Mouse (Mus musculus): ENCODE data around the gene Iffo2.
A peak's percentile ranks its signal among the peaks of the same experiment; 100 is the strongest.

Gene Iffo2

GRCm38 (mm10) chr4:139608975-139609374 is 78.6 kb downstream of the Iffo2 start:
- no peak for DNase-seq (ENCODE audit: low spot score)

DNA sequence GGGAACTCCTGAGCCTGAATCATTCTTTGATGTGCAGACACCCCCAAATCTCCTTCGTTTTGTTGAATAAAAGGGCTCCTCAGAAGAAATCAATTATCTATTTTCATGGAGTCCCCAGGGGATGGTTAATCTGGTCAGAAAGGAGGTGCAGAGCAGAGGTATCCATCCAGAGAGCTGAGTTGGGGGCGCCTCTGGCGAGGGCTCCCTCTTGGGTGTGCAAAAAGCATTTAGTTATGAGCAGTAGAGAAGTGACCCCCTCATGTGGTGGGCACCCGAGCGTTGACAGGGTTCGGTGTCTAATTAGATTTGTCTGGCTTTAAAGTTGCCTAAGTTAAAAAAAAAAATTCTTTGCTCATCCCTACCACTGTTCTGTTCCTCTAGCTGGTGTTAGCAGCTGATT is 80.6 kb downstream of the Iffo2 start:
- DNase-seq (ENCODE audit: low spot score): no peak

- DNase-seq (ENCODE audit: low spot score): peak; percentile 80
These were observed 81.2 kb downstream of the Iffo2 start for GRCm38 (mm10) chr4:139611542-139611953.

- DNase-seq (ENCODE audit: low spot score): no peak
These were observed 84.3 kb downstream of the Iffo2 start for GRCm38 (mm10) chr4:139614524-139615260.

DNA sequence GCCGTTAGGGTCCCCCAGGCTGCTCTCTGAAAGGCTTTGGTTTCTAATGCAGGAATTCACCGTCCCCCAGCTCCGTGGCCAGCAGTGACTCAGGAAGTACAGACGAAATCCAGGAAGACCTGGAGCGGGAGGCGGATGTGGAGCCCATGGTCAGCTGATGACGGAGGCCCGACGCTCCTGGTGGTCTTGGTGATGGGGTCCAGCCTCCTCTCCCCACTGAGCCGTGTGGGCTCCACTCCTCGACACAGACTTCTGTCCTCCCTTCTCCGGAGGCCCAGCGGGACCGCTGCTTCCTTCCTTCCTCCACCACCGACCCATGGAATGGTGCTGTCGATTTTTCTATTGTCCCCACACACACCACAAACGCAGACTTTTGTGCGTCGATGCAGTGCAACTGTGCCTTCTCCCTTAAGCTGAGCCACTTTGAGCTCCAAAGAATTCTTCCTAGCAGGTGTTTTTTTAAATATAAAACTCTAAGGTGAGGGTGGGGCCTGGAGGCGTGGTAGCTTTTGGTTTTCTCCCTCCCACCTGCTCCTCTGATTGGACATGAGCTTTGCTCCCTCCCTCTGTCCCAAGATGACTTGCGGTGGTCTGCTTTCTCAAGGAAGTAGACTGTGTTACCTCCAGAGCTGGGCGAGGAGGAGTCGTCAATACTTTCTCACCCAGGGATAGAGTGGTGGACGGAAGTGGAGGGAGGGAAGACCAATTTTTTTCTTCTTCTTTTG is 86.1 kb downstream of the Iffo2 start:
- peak; percentile 68 for DNase-seq (ENCODE audit: low spot score)

DNA sequence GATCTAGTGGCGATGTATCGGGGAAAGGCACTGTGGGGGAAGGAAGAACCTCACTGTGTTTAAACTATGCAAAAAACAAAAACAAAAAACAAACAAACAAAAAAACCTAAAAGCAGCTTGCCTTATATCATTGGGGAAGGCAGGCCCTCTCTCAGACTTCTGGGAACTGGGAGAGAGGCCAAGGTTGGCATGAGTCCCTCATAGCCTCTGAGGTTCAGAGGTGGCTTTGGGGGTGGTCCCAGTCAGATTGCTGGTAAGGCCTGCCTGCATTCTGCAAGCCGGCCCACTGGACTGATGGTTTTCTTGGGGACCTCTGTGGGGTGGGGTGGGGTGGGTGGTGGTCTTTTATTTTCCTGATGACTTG is 86.6 kb downstream of the Iffo2 start:
- no peak for DNase-seq (ENCODE audit: low spot score)

- no peak for DNase-seq (ENCODE audit: low spot score)
These were observed 89.4 kb downstream of the Iffo2 start for GRCm38 (mm10) chr4:139619765-139620164.

DNA sequence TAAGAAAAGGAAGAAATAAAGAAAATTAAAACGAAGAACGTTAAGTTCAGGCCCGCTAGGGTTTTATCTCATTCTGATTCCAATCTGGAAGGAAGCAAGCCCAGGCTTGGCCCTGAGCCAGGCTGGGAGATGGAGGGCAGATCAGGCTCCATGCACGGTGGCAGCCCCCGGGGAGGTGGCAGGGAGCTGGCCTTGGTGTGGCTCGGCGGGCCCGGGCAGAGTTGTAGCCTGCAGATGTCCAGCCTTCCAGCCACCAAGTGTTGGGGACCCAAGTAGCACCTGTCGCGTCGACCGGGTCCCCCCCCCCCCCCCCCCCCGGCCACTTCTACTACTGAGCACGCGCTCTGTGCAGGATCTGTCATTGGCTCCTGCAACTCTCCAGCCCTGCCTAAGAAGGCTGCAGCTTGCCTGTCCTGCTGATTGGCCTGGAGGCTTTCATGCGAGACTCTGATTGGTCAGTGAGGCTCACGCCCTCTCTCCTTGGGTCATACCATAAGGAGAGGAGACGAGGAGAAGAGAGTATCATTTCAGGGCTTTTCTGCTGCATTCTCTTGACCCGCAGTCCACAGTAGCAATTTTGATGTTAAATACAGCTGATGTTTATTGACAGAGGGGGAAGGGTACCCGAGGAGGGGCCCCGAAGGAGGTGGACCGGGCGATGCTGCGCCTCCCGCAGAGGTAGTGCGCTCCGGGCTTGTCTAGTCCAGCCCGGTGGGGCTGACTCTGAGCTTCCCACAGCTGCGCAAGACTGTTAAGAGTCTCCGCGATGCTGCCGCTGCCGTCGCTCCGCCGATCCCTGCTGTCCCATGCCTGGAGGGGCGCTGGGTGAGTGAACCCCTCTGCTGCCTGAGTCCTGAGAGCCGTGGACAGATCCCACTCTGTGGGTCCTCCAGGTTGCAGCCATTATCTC is 92.3 kb downstream of the Iffo2 start, which contains the start of gene Aldh4a1:
Aldh4a1 (plus strand) TSS at position 494 of the 910 bp plus-strand sequence.
- peak; percentile 90 for DNase-seq (ENCODE audit: low spot score)

DNA sequence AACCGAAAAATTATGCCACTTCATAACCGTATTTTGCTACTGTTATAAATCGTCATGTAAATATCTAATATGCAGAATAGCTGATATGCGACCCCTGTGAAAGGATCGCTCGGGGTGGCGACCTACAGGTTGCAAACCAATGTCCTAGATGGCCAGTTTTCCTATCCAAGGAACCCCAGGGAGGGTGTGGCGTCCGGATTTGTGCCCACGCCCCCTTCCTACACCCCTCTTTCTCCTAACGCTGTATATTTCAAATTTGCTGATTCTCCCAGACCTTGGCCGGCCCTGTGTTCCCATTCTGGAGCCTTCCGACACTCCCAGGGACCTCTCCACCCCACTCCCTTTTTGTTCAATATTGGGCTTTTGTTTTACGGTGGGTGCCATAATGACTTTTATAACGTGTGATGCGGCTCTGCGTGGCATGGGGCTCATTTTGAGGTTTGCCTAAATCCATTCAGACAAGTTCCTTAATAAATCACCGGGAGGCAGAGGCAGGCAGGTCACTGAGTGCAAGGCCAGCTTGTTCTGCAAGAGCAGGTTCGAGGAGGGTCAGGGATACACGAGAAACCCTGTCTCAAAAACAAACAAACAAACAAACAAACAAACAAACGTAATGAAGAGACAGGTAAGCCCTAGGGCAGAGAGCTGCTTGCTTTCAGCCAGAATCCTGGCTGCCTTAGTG is 93.2 kb downstream of the Iffo2 start:
- DNase-seq (ENCODE audit: low spot score): no peak

DNA sequence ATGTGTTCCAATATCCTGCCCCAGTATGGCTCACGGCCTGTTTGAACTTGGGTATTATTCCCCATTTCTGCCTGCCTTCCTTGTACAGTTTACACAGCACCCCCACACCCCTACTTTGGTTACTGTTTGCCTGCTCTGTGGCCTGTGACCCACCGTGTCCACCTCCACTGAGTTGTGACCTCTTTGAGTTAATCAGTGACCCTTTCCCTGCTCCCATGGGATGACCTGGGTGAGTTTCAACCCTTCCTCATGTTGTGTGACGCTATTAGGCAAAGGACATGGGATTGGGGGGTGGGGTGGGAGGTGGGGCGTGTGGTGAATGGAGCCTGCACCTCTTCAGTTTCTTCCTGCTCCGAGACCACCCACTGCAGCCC is 93.8 kb downstream of the Iffo2 start:
- no peak for DNase-seq (ENCODE audit: low spot score)

- DNase-seq (ENCODE audit: low spot score): peak; percentile 49
These were observed 94.4 kb downstream of the Iffo2 start for GRCm38 (mm10) chr4:139624706-139625105.

DNA sequence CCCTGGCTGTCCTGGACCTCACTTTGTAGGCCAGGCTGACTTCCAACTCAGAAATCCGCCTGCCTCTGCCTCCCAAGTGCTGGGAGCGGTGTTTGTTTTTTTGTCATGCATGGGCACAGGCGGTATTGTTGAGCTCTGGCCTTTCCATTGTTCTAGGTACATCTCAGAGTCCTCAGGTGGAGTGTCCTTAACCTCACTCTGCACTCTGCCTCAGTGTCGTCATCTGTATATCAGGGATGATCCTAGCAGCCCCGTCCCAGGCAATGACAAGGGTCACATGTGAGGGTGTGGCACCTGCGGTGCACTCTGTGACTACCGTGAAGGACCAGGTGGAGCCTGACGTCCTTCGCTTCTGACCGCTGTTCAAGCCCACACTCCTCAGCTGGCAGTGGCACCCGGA is 97.0 kb downstream of the Iffo2 start:
- DNase-seq (ENCODE audit: low spot score): no peak

DNA sequence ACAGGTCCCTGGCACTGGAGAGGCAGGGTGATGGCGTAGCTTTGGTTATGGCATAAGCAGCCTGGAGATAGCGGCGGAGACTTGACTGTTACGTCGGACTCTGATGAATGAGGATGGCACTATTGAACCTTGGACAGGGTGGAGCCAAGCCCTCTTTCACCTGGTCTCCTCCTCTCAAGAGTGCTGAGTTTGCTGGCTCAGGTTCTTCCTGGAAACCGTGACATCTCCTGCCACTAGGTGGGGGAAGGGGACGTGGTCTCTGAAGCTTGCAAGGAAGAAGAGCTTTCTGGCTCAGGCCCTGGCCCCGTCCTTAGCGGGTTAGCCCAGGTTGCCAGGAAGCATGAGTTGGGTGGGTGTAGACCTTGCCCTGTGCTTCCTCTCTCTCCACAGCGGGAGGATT is 99.8 kb downstream of the Iffo2 start:
- no peak for DNase-seq (ENCODE audit: low spot score)

GRCm38 (mm10) chr4:139631141-139631540 is 100.8 kb downstream of the Iffo2 start:
- no peak for DNase-seq (ENCODE audit: low spot score)

GRCm38 (mm10) chr4:139631569-139632253 is 101.4 kb downstream of the Iffo2 start:
- DNase-seq (ENCODE audit: low spot score): no peak

GRCm38 (mm10) chr4:139632254-139632580 is 101.9 kb downstream of the Iffo2 start:
- no peak for DNase-seq (ENCODE audit: low spot score)

- peak; percentile 71 for DNase-seq (ENCODE audit: low spot score)
These were observed 106.0 kb downstream of the Iffo2 start for GRCm38 (mm10) chr4:139636373-139636772.

DNA sequence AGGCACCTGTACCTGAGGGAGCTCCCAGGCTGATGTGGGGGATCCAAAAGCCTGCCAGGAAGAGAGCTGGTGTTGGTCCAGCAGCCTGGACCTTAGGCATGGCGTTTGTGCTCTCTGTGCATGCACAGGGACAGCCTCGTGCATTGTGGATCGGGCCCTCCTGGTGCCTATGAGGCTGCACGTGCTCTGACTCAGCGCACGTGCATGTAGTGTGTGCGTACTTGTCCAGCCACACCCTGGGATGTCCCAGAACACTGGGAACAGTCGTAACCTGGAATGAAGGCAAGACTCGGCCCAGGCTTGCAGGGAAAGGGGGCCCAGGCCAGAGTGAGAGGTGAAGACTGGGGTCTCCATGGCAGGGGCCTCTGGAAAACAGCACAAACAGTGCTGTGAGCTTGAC is 107.5 kb downstream of the Iffo2 start:
- peak; percentile 22 for DNase-seq (ENCODE audit: low spot score)

GRCm38 (mm10) chr4:139638356-139638755 is 108.0 kb downstream of the Iffo2 start:
- DNase-seq (ENCODE audit: low spot score): no peak

GRCm38 (mm10) chr4:139639801-139640200 is 109.5 kb downstream of the Iffo2 start:
- no peak for DNase-seq (ENCODE audit: low spot score)

DNA sequence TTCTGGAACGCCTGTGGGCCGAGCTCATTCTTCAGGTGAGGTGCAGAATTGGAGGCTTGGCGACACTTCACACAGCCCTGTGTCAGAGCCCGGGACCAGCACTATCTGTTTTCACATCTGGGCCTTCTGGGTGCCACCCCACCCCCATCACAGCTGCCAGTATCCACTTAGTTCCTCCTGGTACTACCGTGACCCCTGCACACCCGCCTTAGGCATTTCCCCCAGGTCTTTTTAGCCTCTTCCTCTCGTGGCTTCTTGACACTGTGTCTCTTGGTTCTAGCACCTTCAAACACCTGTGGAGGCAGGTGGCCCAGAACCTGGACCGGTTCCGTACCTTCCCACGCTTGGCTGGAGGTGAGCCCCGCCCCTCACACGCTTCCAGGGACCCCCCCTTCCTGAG is 110.0 kb downstream of the Iffo2 start:
- DNase-seq (ENCODE audit: low spot score): no peak

- DNase-seq (ENCODE audit: low spot score): no peak
These were observed 110.4 kb downstream of the Iffo2 start for GRCm38 (mm10) chr4:139640775-139641174.
